Mouse (Mus musculus): ENCODE results near the gene Gpr3. TPM values are rescaled to one million over a fixed set of nuclear protein-coding genes. Genes with fewer than 3 reads are reported as not detected.

The Gpr3 gene
- not detected for polyA plus RNA-seq (2017; shearing (Covaris generic))

DNA sequence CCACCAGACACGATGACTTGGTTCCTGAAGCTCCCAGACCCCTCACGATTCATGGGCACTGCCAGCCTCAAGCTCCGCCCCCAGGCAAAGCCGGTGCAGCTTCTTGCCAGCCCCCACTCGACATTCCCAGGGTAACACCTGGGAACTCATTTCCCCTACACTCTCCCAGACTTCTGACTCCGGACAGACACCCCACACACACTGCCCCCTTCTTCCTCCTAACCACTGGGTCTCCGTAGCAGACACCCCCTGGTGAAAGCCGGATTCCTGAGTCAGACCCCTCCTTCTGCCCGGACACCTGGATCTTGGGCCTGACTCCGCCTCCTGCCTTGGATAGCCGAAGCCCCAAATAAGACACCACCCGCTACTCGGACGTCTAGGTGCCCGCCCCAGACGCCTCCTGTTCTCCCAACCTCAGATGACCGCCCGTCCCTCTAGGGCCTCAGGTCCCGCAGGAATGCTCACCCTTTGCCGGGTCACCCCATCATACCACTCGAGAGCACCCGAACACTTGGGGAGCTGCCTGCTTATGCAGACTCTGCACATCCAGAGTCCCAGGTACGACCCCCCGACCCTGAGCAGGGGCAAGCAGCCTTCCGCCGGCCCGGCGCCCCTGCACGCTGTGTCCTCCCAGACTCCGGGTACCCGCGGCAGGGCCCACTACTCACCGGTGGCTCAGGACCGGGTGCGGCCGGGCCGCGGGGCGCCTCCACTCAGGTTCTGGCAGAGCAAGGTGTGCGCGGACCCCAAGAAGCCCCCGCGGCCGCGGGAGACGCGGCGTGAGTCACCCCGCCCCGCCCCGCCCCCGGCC lies at the start of gene Gpr3, which contains the start of gene Cd164l2:
TSS of gene Gpr3 (minus strand) at position 786 of the 811 bp plus-strand sequence.
TSS of gene Cd164l2 (plus strand) at position 381 of the 811 bp plus-strand sequence.

DNA sequence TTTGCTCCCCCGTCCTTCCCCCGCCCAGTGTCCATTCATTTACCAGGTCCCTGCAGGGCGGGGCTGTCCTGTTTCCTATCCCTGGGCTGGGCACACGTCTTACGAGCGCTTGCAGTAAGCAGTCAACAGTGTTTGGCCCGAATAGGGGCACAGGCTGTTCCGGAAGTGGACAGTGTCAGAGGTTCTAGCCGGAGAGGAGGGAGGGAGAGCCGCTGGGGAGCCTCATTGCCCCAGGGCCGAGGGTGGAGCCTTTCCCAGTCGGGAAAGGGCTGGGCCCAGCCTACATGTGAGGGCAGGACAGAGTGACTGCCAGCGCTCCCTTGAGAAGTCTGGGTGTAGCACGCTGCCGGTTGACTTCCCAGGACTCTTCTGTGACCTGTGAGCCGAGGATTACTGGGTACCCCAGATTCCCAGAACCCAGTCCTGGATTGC lies 28.2 kb upstream of the Gpr3 start, which contains the start of gene Map3k6:
TSS of gene Map3k6 (plus strand) at position 329 of the 432 bp plus-strand sequence.

Other genes with a start within 250 kb of the Gpr3 start
- 5.5 TPM for gene Fgr, start 238.4 kb downstream of the Gpr3 start, polyA plus RNA-seq (2017; shearing (Covaris generic))
- 8.2 TPM for gene Ahdc1, start 201.3 kb downstream of the Gpr3 start, polyA plus RNA-seq (2017; shearing (Covaris generic))
- gene Wasf2, start 82.0 kb downstream of the Gpr3 start, polyA plus RNA-seq (2017; shearing (Covaris generic)): 105 TPM
- gene Cd164l2, start 405 bp downstream of the Gpr3 start, polyA plus RNA-seq (2017; shearing (Covaris generic)): not detected
- gene Map3k6, start 28.3 kb upstream of the Gpr3 start, polyA plus RNA-seq (2017; shearing (Covaris generic)): not detected
- 59.7 TPM for gene Sytl1, start 50.6 kb upstream of the Gpr3 start, polyA plus RNA-seq (2017; shearing (Covaris generic))
- 71.1 TPM for gene Tmem222, start 65.3 kb upstream of the Gpr3 start, polyA plus RNA-seq (2017; shearing (Covaris generic))
- gene Wdtc1, start 140.9 kb upstream of the Gpr3 start, polyA plus RNA-seq (2017; shearing (Covaris generic)): 4.4 TPM
- gene Slc9a1, start 157.2 kb upstream of the Gpr3 start, polyA plus RNA-seq (2017; shearing (Covaris generic)): 27.6 TPM